Comparison of ENCODE assay signal across 21 mouse cellular contexts in the genomic region with DNA sequence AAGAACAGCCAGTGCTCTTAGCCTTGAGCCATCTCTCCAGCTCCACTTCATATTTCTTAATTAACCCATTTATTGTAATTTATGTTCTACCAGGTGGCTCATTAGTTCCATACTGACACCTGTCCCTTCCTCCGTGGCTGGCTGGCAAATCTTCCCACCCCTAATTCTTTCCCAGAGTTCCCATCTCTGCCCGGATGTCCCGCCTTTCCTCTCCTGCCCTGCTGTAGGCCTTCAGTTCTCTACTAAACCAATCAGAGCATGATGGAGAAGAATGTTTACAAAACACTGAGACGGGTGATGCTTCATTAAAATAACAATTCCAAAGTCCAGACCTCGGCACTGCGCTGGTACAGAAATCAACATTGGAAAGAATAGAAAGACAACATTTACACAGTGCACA. TPM values are rescaled to one million over a fixed set of nuclear protein-coding genes. Genes with fewer than 3 reads are reported as not detected.
DNase-seq lines count a peak whose midpoint lies in the region; ATAC-seq and TF ChIP-seq lines count a peak whose summit lies in the region.
"Had no signal": no experiment of that assay in that cellular context is flagged by ENCODE, and none has a peak within 500 bp of the region (broad histone marks: within the 10 kb centered on the region; RNA-seq: fewer than 3 reads in every experiment).

No protein-coding gene starts in this region.

- H3K4me1 ChIP-seq in E14TG2a.4 (replicated peaks; ENCODE audit: low read depth, low read length) = peaks cover 21% of the 10 kb centered on the region
- H3K4me1 ChIP-seq in stomach, postnatal 0 days (replicated peaks; ENCODE audit: control insufficient read depth, insufficient read depth) = no peaks in the 10 kb centered on the region
- H3K4me1 ChIP-seq: embryonic facial prominence, embryonic 12.5 days; forebrain, embryonic 13.5 days; forebrain, embryonic 15.5 days had no signal

- H3K9me3 ChIP-seq in E14TG2a.4 (ENCODE audit: low read length) = no peaks in the 10 kb centered on the region
- no peaks in the 10 kb centered on the region for H3K9me3 ChIP-seq in stomach, postnatal 0 days (ENCODE audit: control insufficient read depth, low read length)
- H3K9me3 ChIP-seq: embryonic facial prominence, embryonic 10.5 days; embryonic facial prominence, embryonic 12.5 days; forebrain, embryonic 13.5 days; forebrain, embryonic 15.5 days; G1E had no signal

- H3K27ac ChIP-seq in stomach, postnatal 0 days (replicated peaks) = no peak overlapping the region
- H3K27ac ChIP-seq: embryonic facial prominence, embryonic 10.5 days; embryonic facial prominence, embryonic 12.5 days; forebrain, embryonic 13.5 days; forebrain, embryonic 15.5 days had no signal

- 81% methylated on average over 6 of the region's 6 CpGs for WGBS in stomach, postnatal 0 days

- no peak overlapping the region for H3K4me2 ChIP-seq in stomach, postnatal 0 days (replicated peaks; ENCODE audit: low read depth)
- H3K4me2 ChIP-seq: embryonic facial prominence, embryonic 12.5 days; forebrain, embryonic 13.5 days; forebrain, embryonic 15.5 days had no signal

- peak; percentile 47; the same call in 1 of the 2 replicates for ATAC-seq in stomach, postnatal 0 days (ENCODE audit: low FRiP score, low TSS enrichment)
- ATAC-seq: forebrain, embryonic 13.5 days; forebrain, embryonic 15.5 days; forebrain, postnatal 0 days had no signal

- H3K27me3 ChIP-seq in E14TG2a.4 (ENCODE audit: insufficient read depth, low read length) = no peaks in the 10 kb centered on the region
- no peaks in the 10 kb centered on the region for H3K27me3 ChIP-seq in stomach, postnatal 0 days (ENCODE audit: control insufficient read depth, insufficient read depth, low read length)
- H3K27me3 ChIP-seq: embryonic facial prominence, embryonic 12.5 days; forebrain, embryonic 13.5 days; forebrain, embryonic 15.5 days had no signal

- H3K9ac ChIP-seq in stomach, postnatal 0 days (ENCODE audit: low read length) = no peak overlapping the region
- H3K9ac ChIP-seq: embryonic facial prominence, embryonic 12.5 days; forebrain, embryonic 13.5 days; forebrain, embryonic 15.5 days; forebrain, postnatal 0 days had no signal

- no peak for TF ChIP-seq EP300 in stomach, postnatal 0 days (optimal IDR thresholded peaks at IDR 0.05)

- no peak for TF ChIP-seq CTCF in E14TG2a.4 (conservative IDR thresholded peaks at IDR 0.05; ENCODE audit: low read length)
- no peak for TF ChIP-seq CTCF in stomach, postnatal 0 days (IDR thresholded peaks at IDR 0.05; ENCODE audit: low read depth)

- DNase-seq in ES-CJ7 (ENCODE audit: low read depth, low spot score) (peak; percentile 55), R1 (ENCODE audit: low read depth, low spot score) (peak; percentile 87), MN1 (ENCODE audit: low spot score) (no peak)
- no peak for DNase-seq in stomach, postnatal 0 days (ENCODE audit: low spot score)
- DNase-seq in layer of hippocampus, adult 9-11 months = no peak
- no peak for DNase-seq in cerebellum, postnatal 25 days
- DNase-seq: adrenal gland, adult 2 months; adrenal gland, postnatal 10 days; adrenal gland, postnatal 25 days; cerebellum, adult 11 months; cerebellum, adult 18-20 months; cerebellum, adult 8-10 months; cerebellum, adult 9-11 months; cerebellum, postnatal 14 days; forebrain, postnatal 0 days had no signal

- H3K4me3 ChIP-seq in E14TG2a.4 (replicated peaks; ENCODE audit: low read length) = peak overlapping the region; percentile 41; the same call in 1 of the 2 replicates
- H3K4me3 ChIP-seq in stomach, postnatal 0 days (ENCODE audit: low read depth, low read length) = no peak overlapping the region
- H3K4me3 ChIP-seq: embryonic facial prominence, embryonic 10.5 days; embryonic facial prominence, embryonic 12.5 days; forebrain, embryonic 13.5 days; forebrain, embryonic 15.5 days had no signal

- H3K36me3 ChIP-seq in E14TG2a.4 (ENCODE audit: insufficient read depth, low read length) = no peaks in the 10 kb centered on the region
- no peaks in the 10 kb centered on the region for H3K36me3 ChIP-seq in stomach, postnatal 0 days (ENCODE audit: control insufficient read depth, insufficient read depth, low read length)
- H3K36me3 ChIP-seq: embryonic facial prominence, embryonic 10.5 days; embryonic facial prominence, embryonic 12.5 days; forebrain, embryonic 15.5 days; G1E had no signal

RNA-seq across cellular contexts. Expression of gene Rnft1, which starts 25.6 kb away (rescaled TPM):
- 58.2 and 60.8 TPM in 2 replicates for polyA plus RNA-seq in stomach, postnatal 0 days (2015; fragmentation: Nextera tagmentation; extraction: Ambion mirVana)

Comparison
In these comparisons a context has a peak if more than half of its experiments do, and no peak if none do; other contexts are left out.
1. DNase-seq: peak in ES-CJ7 (single experiment) and R1 (single experiment); none in stomach, postnatal 0 days (single experiment), layer of hippocampus, adult 9-11 months (single experiment), MN1 (single experiment) and cerebellum, postnatal 25 days (0 of 2).